Mouse (Mus musculus): ENCODE results near the gene 5031410I06Rik. TPM values are rescaled to one million over a fixed set of nuclear protein-coding genes. Genes with fewer than 3 reads are reported as not detected.

The 5031410I06Rik gene
- not detected for polyA plus RNA-seq (2014; fragmentation: Illumina TruSeq; extraction: RNeasy Lipid Tissue Mini Kit (QIAGEN cat#74804); ENCODE audit: low replicate concordance)

GRCm38 (mm10) chr5:26105262-26105661 is at the start of gene 5031410I06Rik:
Gene 5031410I06Rik (minus strand): TSS chr5:26105362.

GRCm38 (mm10) chr5:26121321-26121720 is 16.2 kb upstream of the 5031410I06Rik start, which contains the start of gene Gm10220:
Gene Gm10220 (minus strand): TSS chr5:26121421.

GRCm38 (mm10) chr5:26089191-26089590 is 16.0 kb downstream of the 5031410I06Rik start, which contains the start of gene Gm10471:
Gene Gm10471 (minus strand): TSS chr5:26089291.

GRCm38 (mm10) chr5:26058481-26058880 is 46.7 kb downstream of the 5031410I06Rik start, which contains the start of gene Gm7347:
Gene Gm7347 (minus strand): TSS chr5:26058581.

Other genes starting within 250 kb of the 5031410I06Rik start
- not detected for gene Gm21663, start 163.0 kb downstream of the 5031410I06Rik start, polyA plus RNA-seq (2014; fragmentation: Illumina TruSeq; extraction: RNeasy Lipid Tissue Mini Kit (QIAGEN cat#74804); ENCODE audit: low replicate concordance)
- not detected for gene Gm21671, start 150.9 kb downstream of the 5031410I06Rik start, polyA plus RNA-seq (2014; fragmentation: Illumina TruSeq; extraction: RNeasy Lipid Tissue Mini Kit (QIAGEN cat#74804); ENCODE audit: low replicate concordance)
- not detected for gene Gm21680, start 132.7 kb downstream of the 5031410I06Rik start, polyA plus RNA-seq (2014; fragmentation: Illumina TruSeq; extraction: RNeasy Lipid Tissue Mini Kit (QIAGEN cat#74804); ENCODE audit: low replicate concordance)
- not detected for gene Gm21698, start 116.7 kb downstream of the 5031410I06Rik start, polyA plus RNA-seq (2014; fragmentation: Illumina TruSeq; extraction: RNeasy Lipid Tissue Mini Kit (QIAGEN cat#74804); ENCODE audit: low replicate concordance)
- gene Gm1979, start 100.6 kb downstream of the 5031410I06Rik start, polyA plus RNA-seq (2014; fragmentation: Illumina TruSeq; extraction: RNeasy Lipid Tissue Mini Kit (QIAGEN cat#74804); ENCODE audit: low replicate concordance), result not detected
- not detected for gene Gm5862, start 82.4 kb downstream of the 5031410I06Rik start, polyA plus RNA-seq (2014; fragmentation: Illumina TruSeq; extraction: RNeasy Lipid Tissue Mini Kit (QIAGEN cat#74804); ENCODE audit: low replicate concordance)
- gene Speer4a, start 65.8 kb downstream of the 5031410I06Rik start, polyA plus RNA-seq (2014; fragmentation: Illumina TruSeq; extraction: RNeasy Lipid Tissue Mini Kit (QIAGEN cat#74804); ENCODE audit: low replicate concordance), result not detected
- gene Gm7347, start 46.8 kb downstream of the 5031410I06Rik start, polyA plus RNA-seq (2014; fragmentation: Illumina TruSeq; extraction: RNeasy Lipid Tissue Mini Kit (QIAGEN cat#74804); ENCODE audit: low replicate concordance), result not detected
- gene Gm10471, start 16.1 kb downstream of the 5031410I06Rik start, polyA plus RNA-seq (2014; fragmentation: Illumina TruSeq; extraction: RNeasy Lipid Tissue Mini Kit (QIAGEN cat#74804); ENCODE audit: low replicate concordance), result not detected
- not detected for gene Gm10220, start 16.1 kb upstream of the 5031410I06Rik start, polyA plus RNA-seq (2014; fragmentation: Illumina TruSeq; extraction: RNeasy Lipid Tissue Mini Kit (QIAGEN cat#74804); ENCODE audit: low replicate concordance)
- gene Gm7361, start 152.3 kb upstream of the 5031410I06Rik start, polyA plus RNA-seq (2014; fragmentation: Illumina TruSeq; extraction: RNeasy Lipid Tissue Mini Kit (QIAGEN cat#74804); ENCODE audit: low replicate concordance), result not detected

Measured in small intestine, adult 10 weeks (tissue).